Mouse (Mus musculus): ENCODE results near the gene Tctex1d1. TPM values are rescaled to one million over a fixed set of nuclear protein-coding genes. Genes with fewer than 3 reads are reported as not detected.

Tctex1d1 gene
- total RNA-seq, 2 experiments from 2014 or later: not detected

Other genes starting within 250 kb of the Tctex1d1 start
- gene Sgip1, start 237.3 kb upstream of the Tctex1d1 start, total RNA-seq (2021): 1 to 10 TPM; 1.1 to 1.9 TPM
- gene Insl5, start 48.2 kb downstream of the Tctex1d1 start, total RNA-seq (2021): not detected
- 10 to 100 TPM; 19.4 to 21.6 TPM for gene Mier1, start 135.8 kb downstream of the Tctex1d1 start, total RNA-seq (2021)
- under 1 TPM; 0.53 to 0.59 TPM for gene Wdr78, start 135.9 kb downstream of the Tctex1d1 start, total RNA-seq (2021)
- 1 to 10 TPM; 6.0 to 7.4 TPM for gene Slc35d1, start 236.6 kb downstream of the Tctex1d1 start, total RNA-seq (2021)

Measured in gastrocnemius, adult 18-20 months (tissue).